Mouse (Mus musculus) kidney, adult 9 months (tissue): ENCODE results near the gene Olfr360.
"Not testable (repeated sequence)": the region's sequence is repeated elsewhere in the genome, so short reads cannot be mapped to it uniquely, and the experiment has no call there.

Experiments
- DNase-seq: peaks from one replicate; pipeline ENCODE4 v3.0.0; 2022

Olfr360 gene

DNA sequence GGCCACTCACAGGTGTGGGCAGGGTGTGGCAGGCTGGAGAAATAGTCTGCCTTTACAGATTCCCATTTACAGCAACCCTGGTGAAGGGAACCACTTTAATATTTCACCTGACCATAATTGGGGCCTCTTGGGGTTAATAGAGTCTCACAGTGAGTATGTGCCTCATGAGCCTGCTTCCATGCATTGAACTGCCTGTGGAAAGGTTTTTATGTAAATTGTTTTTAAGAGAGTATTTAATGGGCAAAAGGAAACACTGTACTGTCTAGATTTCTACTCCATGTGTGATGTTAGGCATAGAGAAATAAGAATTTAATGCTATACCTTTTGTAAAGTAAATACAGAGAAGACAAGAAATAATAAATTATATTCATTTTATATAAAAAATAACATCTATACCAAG lies at the start of gene Olfr360:
Gene Olfr360 (plus strand): TSS at position 301 of the 400 bp plus-strand sequence.
- no peak for DNase-seq

- not testable (repeated sequence) for DNase-seq
Observed at GRCm38 (mm10) chr2:37089190-37089589, 23.6 kb downstream of the Olfr360 start, which contains the start of gene Olfr361. Gene Olfr361, minus strand, starts transcription at chr2:37089290.

- DNase-seq = no peak
Observed at GRCm38 (mm10) chr2:37117810-37118209, 52.3 kb downstream of the Olfr360 start, which contains the start of gene Olfr362. Gene Olfr362, minus strand, starts transcription at chr2:37117910.
